Mouse (Mus musculus) embryonic fibroblast, embryonic 13.5 days (primary cell): Measurements from ENCODE around the gene Fam222b.
"Not testable (repeated sequence)": the region's sequence is repeated elsewhere in the genome, so short reads cannot be mapped to it uniquely, and the experiment has no call there.

Experiments
- CTCF ChIP-seq: IDR thresholded peaks from 2 replicates; pipeline ENCODE4 v1.5.1; 2011; ENCODE audit warnings: mild to moderate bottlenecking, control low read depth, low read length, moderate library complexity, borderline replicate concordance; ENCODE audit not compliant: insufficient read depth
- POLR2A ChIP-seq: IDR thresholded peaks from 2 replicates; pipeline ENCODE4 v1.6.1; 2011; ENCODE audit warnings: low read depth, mild to moderate bottlenecking, control low read depth, low read length, moderate library complexity

- not testable (repeated sequence) for TF ChIP-seq POLR2A, CTCF
These were observed 45.8 kb upstream of the Fam222b start for GRCm38 (mm10) chr11:78048637-78049036.
